Mouse (Mus musculus): Measurements from ENCODE around the gene Gm2115. TPM values are rescaled to one million over a fixed set of nuclear protein-coding genes. Genes with fewer than 3 reads are reported as not detected.
A peak's percentile ranks its signal among the peaks of the same experiment; 100 is the strongest.

Gene Gm2115
- 0.04 and 0.09 TPM in 2 replicates for polyA plus RNA-seq (2016; fragmentation: Nextera tagmentation; extraction: Ambion mirVana)

- peak; percentile 45 for DNase-seq (ENCODE audit: extremely low spot score, low spot score)
- H3K4me1 ChIP-seq: peaks cover 12% of the 10 kb centered on the region
- H3K27ac ChIP-seq: peak within 1 kb of the TSS; percentile 71
- no peaks in the 10 kb centered on the region for H3K9me3 ChIP-seq
- H3K36me3 ChIP-seq (replicated peaks): no peaks in the 10 kb centered on the region
- H3K4me3 ChIP-seq: peak within 1 kb of the TSS; percentile 63
- WGBS: 1% methylated on average over 52 of the region's 52 CpGs
- peaks cover 43% of the 10 kb centered on the region for H3K27me3 ChIP-seq (ENCODE audit: poor library complexity, severe bottlenecking)
Observed at GRCm38 (mm10) chr7:84528796-84529533, at the start of gene Gm2115. Gm2115 (plus strand) TSS chr7:84528954.

- no peak overlapping the region for H3K4me3 ChIP-seq
- WGBS: 85% methylated on average over 3 of the region's 3 CpGs
- no peaks in the 10 kb centered on the region for H3K36me3 ChIP-seq (replicated peaks)
- no peaks in the 10 kb centered on the region for H3K27me3 ChIP-seq (ENCODE audit: poor library complexity, severe bottlenecking)
- H3K27ac ChIP-seq: no peak overlapping the region
- no peak for DNase-seq (ENCODE audit: extremely low spot score, low spot score)
- H3K4me1 ChIP-seq: no peaks in the 10 kb centered on the region
- H3K9me3 ChIP-seq: no peaks in the 10 kb centered on the region
Observed at GRCm38 (mm10) chr7:84483447-84484407, 45.0 kb upstream of the Gm2115 start.

- no peaks in the 10 kb centered on the region for H3K4me1 ChIP-seq
- 95% methylated on average over 2 of the region's 2 CpGs for WGBS
- DNase-seq (ENCODE audit: extremely low spot score, low spot score): no peak
- no peaks in the 10 kb centered on the region for H3K9me3 ChIP-seq
- H3K27me3 ChIP-seq (ENCODE audit: poor library complexity, severe bottlenecking): no peaks in the 10 kb centered on the region
- no peaks in the 10 kb centered on the region for H3K36me3 ChIP-seq (replicated peaks)
- no peak overlapping the region for H3K4me3 ChIP-seq
- H3K27ac ChIP-seq: no peak overlapping the region
Observed at GRCm38 (mm10) chr7:84486485-84486884, 42.3 kb upstream of the Gm2115 start.

DNA sequence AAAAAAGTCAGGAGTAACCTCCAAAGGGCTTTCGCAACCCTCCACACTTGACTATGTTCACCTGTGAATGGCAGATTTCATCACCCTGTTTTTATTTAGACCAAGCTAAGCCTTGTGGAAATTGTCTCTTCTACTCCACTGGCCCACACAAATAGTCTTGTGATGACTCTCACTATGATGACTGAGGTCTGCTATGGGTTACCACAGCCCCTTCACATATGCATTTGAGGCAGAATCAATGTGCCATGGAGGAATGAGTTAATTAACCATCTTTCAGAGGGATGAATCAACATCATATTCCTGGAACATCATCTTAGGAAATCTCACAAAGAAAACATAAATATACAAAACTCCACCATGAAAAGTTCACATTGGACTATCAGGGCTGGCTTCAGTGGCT lies 25.6 kb upstream of the Gm2115 start:
- Histone ChIP-seq H3K9me3 (no peaks in the 10 kb centered on the region), H3K27me3 (ENCODE audit: poor library complexity, severe bottlenecking) (no peaks in the 10 kb centered on the region), H3K4me3 (no peak overlapping the region), H3K4me1 (no peaks in the 10 kb centered on the region), H3K36me3 (replicated peaks) (no peaks in the 10 kb centered on the region), H3K27ac (no peak overlapping the region)
- 97% methylated on average over 1 of the region's 1 CpGs for WGBS
- DNase-seq (ENCODE audit: extremely low spot score, low spot score): no peak

- Histone ChIP-seq H3K9me3 (no peaks in the 10 kb centered on the region; the same call in 1 of the 2 replicates), H3K4me1 (0 out of 2 replicates have a peak, but pooled peaks cover 3% of the 10 kb centered on the region), H3K36me3 (replicated peaks) (no peaks in the 10 kb centered on the region), H3K4me3 (no peak overlapping the region), H3K27ac (no peak overlapping the region), H3K27me3 (ENCODE audit: poor library complexity, severe bottlenecking) (no peaks in the 10 kb centered on the region)
- no peak for DNase-seq (ENCODE audit: extremely low spot score, low spot score)
Observed at GRCm38 (mm10) chr7:84518533-84519198, 10.1 kb upstream of the Gm2115 start.

GRCm38 (mm10) chr7:84521329-84521728 lies 7.4 kb upstream of the Gm2115 start:
- Histone ChIP-seq H3K36me3 (replicated peaks) (no peaks in the 10 kb centered on the region), H3K4me3 (no peak overlapping the region), H3K4me1 (0 out of 2 replicates have a peak, but pooled peaks cover 3% of the 10 kb centered on the region), H3K27me3 (ENCODE audit: poor library complexity, severe bottlenecking) (no peaks in the 10 kb centered on the region), H3K9me3 (no peaks in the 10 kb centered on the region; the same call in 1 of the 2 replicates), H3K27ac (no peak overlapping the region)
- WGBS: 87% methylated on average over 1 of the region's 1 CpGs
- no peak for DNase-seq (ENCODE audit: extremely low spot score, low spot score)

DNA sequence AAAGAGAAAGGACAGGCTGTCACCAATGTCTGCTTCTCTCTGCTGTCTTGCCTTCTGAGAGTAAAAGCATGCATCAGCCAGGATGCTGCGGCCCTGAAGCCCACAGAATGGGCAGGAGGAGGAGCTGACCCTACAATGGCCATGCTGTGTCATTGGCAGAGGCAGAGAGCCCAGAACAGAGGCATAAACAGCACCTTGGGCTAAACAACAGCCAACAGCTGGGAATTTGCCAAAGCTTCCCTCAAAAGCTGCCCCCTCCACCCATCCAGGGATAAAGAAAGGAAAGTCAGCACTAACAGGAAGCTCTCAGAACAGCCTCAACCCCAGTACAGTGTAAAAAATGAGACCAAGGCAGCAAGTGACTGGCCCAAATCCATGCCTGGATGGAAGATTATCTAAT lies 6.3 kb upstream of the Gm2115 start:
- no peaks in the 10 kb centered on the region for H3K36me3 ChIP-seq (replicated peaks)
- no peaks in the 10 kb centered on the region; the same call in 1 of the 2 replicates for H3K9me3 ChIP-seq
- H3K4me1 ChIP-seq: 0 out of 2 replicates have a peak, but pooled peaks cover 3% of the 10 kb centered on the region
- WGBS: 67% methylated on average over 1 of the region's 1 CpGs
- no peak overlapping the region for H3K4me3 ChIP-seq
- H3K27me3 ChIP-seq (ENCODE audit: poor library complexity, severe bottlenecking): peaks cover 6% of the 10 kb centered on the region
- no peak for DNase-seq (ENCODE audit: extremely low spot score, low spot score)
- no peak overlapping the region for H3K27ac ChIP-seq

GRCm38 (mm10) chr7:84526171-84526570 lies 2.6 kb upstream of the Gm2115 start:
- no peak for DNase-seq (ENCODE audit: extremely low spot score, low spot score)
- peaks cover 15% of the 10 kb centered on the region for H3K4me1 ChIP-seq
- no peak overlapping the region for H3K27ac ChIP-seq
- 51% methylated on average over 1 of the region's 1 CpGs for WGBS
- H3K4me3 ChIP-seq: no peak overlapping the region
- no peaks in the 10 kb centered on the region for H3K9me3 ChIP-seq
- no peaks in the 10 kb centered on the region for H3K36me3 ChIP-seq (replicated peaks)
- H3K27me3 ChIP-seq (ENCODE audit: poor library complexity, severe bottlenecking): peaks cover 43% of the 10 kb centered on the region

DNA sequence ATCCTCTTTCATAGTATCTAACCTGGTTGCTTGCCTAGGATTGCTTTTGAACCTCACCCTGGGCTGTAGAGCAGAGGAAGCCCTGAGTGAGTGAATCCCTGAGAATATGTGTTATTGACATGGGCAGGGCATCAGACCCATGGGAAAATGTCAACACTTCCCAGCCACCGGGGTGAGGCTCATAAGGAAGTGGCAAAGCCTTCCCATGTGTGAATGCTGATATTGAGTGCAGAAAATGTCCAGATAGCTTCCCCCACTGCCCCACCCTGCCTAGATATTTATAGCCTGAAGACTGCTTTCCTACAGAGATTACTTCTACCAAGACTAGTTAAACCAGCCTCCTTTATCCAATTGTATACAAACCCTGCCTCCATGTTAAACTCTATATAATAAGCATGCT lies 4.0 kb downstream of the Gm2115 start:
- Histone ChIP-seq H3K4me1 (peaks cover 12% of the 10 kb centered on the region), H3K27me3 (ENCODE audit: poor library complexity, severe bottlenecking) (peaks cover 33% of the 10 kb centered on the region), H3K9me3 (no peaks in the 10 kb centered on the region), H3K36me3 (replicated peaks) (no peaks in the 10 kb centered on the region), H3K27ac (no peak overlapping the region), H3K4me3 (no peak overlapping the region)
- WGBS: 88% methylated on average over 1 of the region's 1 CpGs
- no peak for DNase-seq (ENCODE audit: extremely low spot score, low spot score)

- WGBS: 76% methylated on average over 3 of the region's 3 CpGs
- Histone ChIP-seq H3K27me3 (ENCODE audit: poor library complexity, severe bottlenecking) (peaks cover 15% of the 10 kb centered on the region), H3K36me3 (replicated peaks) (no peaks in the 10 kb centered on the region), H3K27ac (no peak overlapping the region), H3K4me1 (no peaks in the 10 kb centered on the region), H3K9me3 (no peaks in the 10 kb centered on the region), H3K4me3 (no peak overlapping the region)
- DNase-seq (ENCODE audit: extremely low spot score, low spot score): no peak
Observed at GRCm38 (mm10) chr7:84534632-84535031, 5.9 kb downstream of the Gm2115 start.

DNA sequence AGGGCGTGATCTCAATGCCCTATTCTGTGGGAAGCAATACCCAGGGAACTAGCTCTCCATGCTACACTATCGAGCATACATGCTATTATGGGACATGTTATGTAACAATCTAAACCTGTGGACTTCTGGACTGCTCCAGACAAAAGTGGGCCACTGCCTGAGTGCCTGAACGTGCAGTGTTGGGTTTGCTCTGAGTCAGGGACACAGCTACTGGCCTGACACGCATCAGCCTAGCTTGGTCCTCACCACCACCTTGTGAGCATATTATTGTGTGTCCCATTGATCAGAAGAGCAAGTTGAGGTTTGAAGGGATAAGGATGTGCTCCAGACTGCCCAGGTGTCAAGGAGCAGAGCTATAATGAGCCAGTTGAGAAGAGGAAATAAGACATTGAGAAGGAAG lies 16.2 kb downstream of the Gm2115 start:
- H3K9me3 ChIP-seq: no peaks in the 10 kb centered on the region
- H3K4me1 ChIP-seq: no peaks in the 10 kb centered on the region
- H3K27ac ChIP-seq: no peak overlapping the region
- H3K27me3 ChIP-seq (ENCODE audit: poor library complexity, severe bottlenecking): no peaks in the 10 kb centered on the region
- H3K36me3 ChIP-seq (replicated peaks): no peaks in the 10 kb centered on the region
- H3K4me3 ChIP-seq: no peak overlapping the region
- WGBS: 84% methylated on average over 4 of the region's 4 CpGs
- no peak for DNase-seq (ENCODE audit: extremely low spot score, low spot score)

DNA sequence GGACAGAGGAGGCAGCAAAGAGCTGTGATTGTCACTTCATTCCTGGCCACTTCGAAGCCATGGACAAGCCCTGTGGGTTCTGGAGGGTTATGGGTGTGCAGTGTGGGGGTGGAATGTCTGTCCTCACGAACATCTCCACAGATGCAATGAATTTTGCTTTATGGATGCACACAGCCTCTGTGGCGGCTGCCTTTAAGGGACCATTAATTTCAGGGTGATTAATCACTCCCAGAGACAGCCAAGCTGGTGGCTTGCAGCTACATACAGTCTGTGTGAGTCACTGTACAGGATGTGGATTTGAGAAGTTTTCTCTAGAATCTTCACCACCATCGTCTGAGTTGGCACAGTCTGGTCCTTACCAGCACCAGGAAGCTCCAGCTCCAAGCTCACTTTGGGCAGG lies 17.9 kb downstream of the Gm2115 start:
- H3K27me3 ChIP-seq (ENCODE audit: poor library complexity, severe bottlenecking): no peaks in the 10 kb centered on the region
- H3K4me3 ChIP-seq: no peak overlapping the region
- H3K36me3 ChIP-seq (replicated peaks): no peaks in the 10 kb centered on the region
- H3K4me1 ChIP-seq: no peaks in the 10 kb centered on the region
- no peak for DNase-seq (ENCODE audit: extremely low spot score, low spot score)
- 84% methylated on average over 4 of the region's 4 CpGs for WGBS
- H3K9me3 ChIP-seq: no peaks in the 10 kb centered on the region
- H3K27ac ChIP-seq: no peak overlapping the region
